Mouse (Mus musculus) embryo, embryonic 11 days (tissue): ENCODE measurements around the gene Clec4a1.

Experiments
- DNase-seq: peaks from one replicate; pipeline ENCODE4 v3.0.0-alpha.2; 2015

Gene Clec4a1

DNA sequence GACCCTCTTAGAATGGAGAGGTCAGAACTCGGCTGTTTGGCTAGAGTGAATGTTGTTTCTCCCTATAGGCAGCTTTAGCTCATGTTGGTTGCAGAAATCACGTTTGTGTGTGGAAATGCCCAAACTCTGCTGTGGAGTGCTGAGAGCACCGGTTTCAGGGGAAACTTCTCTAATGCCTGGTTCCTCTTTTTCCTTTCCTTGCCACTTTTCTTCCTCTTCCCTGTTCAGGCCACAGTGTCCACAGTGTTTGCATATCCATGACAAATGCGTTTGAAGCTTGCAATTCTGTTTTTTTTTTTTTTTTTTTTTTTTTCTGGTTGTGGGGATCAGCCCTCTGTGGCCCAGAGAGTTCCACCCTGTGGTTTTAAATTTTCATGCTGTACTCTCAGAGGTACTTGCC, at the start of gene Clec4a1:
TSS of gene Clec4a1 (plus strand) at position 398 of the 400 bp plus-strand sequence.
- no peak for DNase-seq

DNA sequence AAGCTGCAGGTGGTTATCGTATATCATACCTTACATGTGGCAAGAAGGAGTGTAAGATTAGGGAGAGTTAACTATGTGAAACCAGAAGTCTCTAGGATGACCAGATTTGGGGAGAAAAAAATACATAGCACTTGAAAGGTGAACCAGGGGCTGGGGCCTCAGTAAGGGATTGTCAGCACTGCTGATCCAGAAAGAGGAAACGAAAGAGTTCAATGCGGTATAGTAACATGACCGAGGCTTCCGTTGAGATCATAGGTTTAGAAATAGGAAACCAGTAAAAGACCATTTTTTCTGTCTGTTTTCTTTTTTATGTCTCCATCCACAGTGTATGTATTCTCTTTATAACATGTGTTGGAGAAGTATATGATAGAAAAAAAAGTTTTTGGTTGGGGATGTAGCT, 48.8 kb upstream of the Clec4a1 start:
- no peak for DNase-seq

DNA sequence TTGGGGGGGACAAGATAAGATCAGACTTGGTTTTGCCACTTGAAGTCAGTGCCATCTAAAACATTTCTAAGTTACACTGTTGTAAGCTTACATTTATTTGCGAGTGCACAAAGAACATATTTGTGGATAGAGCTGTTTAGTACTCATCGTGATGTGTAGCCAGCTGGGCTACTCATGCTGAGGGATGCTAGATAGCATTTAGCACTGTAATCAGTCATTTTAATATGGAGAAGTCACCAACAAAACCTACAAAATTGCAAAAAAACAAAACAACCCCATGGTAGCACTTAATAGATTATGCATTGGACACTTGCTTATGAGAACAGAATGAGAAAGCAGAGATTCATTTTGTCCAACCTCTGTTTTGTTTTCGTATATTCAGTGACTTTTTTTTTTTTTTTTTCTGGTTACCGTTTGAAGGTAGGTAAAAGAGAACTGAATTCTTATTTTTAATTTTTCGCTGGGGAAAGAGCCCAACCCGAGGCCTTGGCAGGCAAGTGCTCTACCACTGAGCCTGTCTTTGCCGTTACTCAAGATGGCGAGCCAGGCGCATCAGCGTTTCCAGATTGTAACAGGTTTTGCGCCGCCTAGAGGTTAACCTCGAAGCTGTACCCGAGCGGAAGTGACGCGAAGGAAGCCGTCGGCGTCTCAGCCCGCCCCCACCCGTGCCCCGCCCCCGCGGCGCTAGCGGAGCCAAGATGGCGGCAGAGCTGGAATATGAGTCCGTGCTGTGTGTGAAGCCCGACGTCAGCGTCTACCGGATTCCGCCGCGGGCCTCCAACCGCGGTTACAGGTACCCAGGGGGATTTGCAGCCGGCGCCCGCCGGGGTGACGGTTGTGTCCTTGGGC, 47.6 kb upstream of the Clec4a1 start, which contains the start of gene Necap1:
TSS of gene Necap1 (plus strand) at position 604 of the 849 bp plus-strand sequence.
- peak; percentile 98 for DNase-seq

DNA sequence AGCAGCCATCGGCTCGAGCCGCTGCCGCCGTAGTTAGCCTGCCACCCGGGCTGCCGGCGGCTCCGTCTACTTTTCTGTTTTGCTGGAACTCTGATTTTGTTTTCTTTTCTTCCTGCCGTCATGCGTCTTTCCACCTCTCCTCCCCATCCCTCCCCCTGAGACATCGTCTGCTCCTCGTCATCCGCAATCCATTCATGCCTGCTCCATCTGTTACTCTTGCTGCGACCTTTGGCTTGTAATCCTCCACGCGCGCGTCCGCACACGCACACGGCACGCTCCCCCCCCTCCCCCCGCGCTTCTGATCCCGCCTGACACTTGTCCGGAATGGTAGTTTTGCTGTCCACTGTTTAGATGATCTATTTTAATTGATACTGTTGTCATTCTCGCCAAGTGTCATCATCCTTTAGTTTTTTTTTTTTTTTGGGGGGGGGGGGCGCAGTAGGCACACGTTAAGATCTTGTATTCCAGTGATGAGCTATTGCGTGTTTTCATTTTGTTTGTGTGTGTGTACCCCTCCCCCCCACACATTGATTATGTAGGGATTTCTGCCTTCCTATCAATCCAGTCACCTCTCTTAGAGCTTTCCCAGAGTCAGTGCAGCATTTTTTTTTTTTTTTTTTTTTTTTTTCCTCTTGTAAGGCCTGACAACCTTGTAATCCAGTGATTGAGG, 46.8 kb upstream of the Clec4a1 start:
- DNase-seq: peak; percentile 58

DNA sequence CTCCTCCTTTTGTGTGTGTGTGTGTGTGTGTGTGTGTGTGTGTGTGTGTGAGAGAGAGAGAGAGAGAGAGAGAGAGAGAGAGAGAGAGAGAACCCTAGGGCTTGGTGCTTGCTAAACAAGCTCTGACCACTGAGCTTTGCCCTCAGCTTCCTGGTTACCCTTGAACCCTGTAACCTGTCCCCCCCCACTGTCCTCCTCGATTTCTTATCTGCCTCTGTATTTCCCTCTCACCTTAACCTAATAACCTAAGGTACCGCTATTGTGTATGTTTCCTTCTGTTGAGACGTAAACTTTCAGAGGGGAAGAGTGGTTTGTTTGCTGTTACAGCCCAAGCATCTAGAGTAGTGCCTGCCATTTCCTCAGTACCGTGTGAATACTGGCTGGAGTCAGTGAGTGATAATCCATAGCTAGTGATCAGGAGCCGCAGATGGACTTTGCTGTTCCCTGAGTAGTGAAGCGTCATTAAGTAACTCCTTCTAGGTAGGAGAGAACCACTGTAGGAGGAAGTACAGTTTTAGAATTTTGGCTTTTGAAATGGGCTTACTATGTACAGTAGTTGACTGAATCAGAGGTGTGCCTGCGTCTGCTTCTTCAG, 42.4 kb upstream of the Clec4a1 start:
- DNase-seq: no peak

DNA sequence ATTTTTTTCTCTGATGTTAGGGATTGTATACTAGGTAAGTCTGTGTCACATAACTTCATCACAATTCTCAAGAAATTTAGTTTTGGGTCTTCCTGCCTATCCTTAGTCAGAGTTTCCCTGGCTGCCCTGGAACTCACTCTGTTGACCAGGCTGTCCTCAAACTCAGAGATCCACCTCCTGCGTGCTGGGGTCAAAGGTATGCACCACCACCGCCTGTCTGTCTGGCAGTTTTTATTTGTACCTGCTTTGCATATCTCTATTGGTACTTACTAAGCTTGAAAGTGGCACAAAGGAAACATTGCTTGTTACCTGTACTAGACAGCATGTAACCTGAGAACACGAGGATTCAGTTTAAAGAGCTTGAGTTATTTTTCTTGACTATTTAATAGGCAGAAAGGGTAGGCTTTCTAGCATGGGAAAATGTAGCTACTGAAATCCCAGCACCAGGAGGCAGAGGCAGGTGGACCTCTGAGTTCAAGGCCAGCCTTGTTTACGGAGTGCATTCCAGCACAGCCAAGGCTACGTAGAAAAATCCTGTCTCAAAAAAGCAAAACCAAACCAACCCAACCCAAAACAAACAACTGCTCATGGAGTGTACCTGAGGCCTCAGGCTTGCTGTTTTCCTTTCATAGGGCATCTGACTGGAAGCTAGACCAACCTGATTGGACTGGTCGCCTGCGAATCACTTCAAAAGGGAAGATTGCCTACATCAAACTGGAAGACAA, 41.7 kb upstream of the Clec4a1 start:
- no peak for DNase-seq

DNA sequence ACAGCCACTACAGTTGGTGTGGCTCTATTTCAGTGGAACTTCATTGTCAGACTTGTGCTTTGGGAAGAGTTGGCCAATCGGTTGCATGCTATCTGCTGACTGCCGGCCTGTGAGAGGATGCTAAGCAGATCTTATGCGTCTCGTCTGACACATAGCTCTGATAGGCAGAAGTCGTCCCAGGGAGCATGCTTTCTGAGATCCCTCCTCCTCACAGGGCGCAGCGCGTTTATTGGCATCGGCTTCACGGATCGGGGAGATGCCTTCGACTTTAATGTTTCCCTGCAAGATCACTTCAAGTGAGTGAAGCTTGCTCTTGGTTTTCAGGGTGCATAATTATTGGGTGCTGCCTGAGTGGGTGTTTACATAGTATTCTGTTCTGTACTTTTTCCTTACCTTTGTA, 40.4 kb upstream of the Clec4a1 start:
- no peak for DNase-seq

DNA sequence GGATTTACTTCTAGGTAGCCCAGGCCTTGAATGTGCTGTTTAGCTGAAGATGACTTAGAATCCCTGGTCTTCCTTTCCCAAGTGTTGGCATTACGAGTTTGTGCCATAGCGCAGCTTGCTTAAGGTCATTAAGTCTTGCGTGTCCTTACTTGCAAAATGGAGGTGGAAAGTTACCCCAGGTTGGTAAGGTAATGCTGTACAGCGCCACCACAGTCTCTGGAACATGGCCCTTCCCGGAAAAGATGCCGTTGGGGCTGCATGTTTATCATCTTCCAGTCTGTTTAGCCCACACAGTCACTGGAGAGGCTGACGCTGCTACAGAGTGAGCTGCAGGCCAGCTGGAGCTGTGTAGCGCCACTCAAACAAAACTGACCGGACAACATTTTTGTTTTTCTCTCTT, 38.0 kb upstream of the Clec4a1 start:
- DNase-seq: no peak

DNA sequence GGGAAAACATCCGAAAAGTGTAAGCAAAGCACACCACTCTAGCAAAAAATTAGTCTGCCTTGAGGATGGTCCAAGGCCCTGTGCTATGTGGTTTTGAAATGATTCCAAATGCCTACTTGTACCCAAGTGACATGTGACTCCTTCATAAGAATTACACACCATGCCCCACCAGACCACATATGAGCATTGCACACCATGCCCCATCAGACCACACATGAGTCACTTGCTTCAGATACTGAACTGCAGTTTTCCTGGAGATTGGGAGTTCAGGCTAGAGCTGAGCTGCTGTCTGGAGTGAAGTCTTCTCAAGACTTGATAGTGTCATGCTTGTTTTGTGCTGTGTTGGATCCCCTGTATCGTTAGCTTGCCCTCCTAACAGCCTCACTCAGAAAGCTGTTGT, 32.0 kb upstream of the Clec4a1 start:
- DNase-seq: no peak

DNA sequence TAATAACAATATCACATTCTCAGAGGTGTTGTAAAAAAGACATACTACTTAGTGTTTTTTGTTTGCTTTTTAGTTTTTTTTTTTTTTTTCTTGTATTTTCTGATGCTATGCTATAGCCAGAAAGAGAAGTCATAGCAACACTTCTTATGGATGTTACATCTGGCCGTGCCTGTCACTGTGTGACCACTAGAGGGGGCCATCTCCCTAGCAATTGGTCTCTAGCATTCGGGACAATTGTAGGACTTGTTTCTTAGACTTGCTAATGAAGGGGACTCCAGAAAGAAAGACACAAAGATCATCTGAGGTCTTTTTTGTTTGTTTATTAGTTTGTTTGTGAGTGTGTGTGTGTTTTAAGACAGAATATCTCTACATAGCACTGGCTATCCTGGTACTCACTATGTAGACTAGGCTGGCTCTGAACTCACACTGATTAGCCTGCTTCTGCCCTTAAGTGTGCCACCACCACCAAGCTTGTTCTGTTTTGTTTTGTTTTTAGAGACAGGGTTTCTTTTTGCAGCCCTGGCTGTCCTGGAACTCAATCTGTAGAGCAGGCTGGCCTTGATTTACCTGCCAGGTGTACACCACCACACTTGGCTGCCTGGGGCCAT, 29.1 kb upstream of the Clec4a1 start:
- DNase-seq: peak; percentile 75

DNA sequence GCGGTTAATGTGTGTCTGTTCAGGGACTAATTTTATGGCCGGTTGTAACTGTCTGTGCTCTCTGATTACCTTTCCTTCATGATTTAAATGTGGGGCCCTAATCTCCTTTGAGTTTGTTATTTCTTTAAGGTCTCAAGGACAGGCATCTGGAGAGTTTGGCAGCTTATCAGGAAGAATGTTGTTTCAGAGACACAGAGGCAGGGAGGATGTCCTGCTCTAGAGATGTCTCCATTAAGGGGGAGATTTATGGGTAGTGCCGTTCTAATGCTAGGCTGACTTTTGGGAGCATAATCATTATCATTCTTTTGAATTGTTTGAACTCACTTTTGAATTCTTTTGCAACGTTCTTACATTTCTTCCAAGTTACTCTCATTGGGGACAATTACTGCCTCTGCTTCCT, 1.7 kb upstream of the Clec4a1 start:
- no peak for DNase-seq

DNA sequence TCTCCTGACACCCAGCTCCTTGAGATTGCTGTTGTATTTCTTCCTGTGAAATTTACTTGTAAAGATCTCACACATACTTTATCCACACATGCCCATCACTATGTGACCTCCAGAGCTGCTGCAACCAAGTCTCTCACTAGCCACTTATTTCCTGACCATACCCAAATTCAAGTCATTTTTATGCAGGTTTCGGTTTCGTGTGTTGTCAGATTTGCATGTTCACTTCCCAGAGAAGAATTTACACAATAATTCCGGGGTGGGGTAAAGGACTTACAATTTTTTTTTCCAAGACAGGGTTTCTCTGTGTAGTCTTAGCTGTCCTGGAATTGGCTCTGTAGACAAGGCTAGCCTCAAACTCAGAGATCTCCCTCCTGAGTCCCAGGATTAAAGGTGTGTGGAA, 13.2 kb downstream of the Clec4a1 start:
- no peak for DNase-seq

DNA sequence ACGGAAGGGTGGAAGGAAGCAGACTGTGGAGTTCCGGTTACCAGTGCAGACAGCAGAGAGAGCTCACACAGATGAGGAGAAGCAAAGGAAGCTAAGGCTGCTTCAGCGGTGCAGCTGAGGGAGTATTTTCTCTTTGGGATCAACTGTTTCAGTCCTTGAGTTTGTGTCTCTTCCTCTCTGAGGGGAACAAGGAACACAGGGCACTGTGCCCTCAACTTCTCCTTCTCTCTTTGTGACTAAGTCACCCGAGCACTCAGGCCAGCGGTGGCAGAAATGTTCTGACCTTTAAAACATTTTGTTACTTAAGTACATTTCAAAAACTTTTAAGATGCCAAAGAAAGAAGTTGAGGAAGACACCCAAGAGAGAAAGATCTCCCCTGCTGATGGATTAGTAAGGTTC, 18.0 kb downstream of the Clec4a1 start:
- DNase-seq: no peak

DNA sequence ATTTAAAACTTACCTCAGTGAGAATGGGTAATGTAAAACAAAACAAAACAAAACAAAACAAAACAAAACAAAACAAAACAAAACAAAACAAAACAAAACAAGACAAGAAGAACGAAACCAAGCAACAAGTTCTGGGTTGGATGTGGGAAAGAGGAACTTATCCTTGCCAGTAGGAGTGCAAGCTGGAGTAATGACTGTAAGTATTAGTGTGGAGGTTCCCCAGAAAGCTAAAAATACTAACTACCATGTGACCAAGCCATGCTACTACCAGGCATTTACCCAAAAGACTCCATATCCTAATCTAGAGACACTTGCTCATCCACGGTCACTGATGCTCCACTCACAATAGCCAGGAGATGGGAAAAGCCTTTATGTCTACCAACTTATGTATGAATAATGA, 25.1 kb downstream of the Clec4a1 start:
- no peak for DNase-seq

DNA sequence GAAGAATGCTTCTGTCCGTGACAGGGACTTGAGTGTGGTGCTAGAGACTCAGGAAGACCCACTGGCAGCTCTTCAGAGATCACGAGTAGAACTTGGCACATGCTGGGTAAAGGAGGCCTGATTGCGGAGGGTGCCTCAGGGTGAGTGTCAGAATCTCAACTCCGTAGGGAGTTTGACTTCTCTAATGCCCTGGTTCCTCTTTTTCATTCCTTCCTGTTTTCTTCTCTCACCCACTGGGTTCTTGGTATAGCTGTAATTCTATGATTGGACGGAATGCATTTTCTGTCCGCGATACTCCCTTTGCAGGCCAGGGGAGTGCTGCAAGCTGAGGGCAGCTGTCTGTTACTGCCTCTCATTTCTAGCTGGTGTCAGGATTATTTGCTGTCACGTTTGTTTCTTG, 30.8 kb downstream of the Clec4a1 start, which contains the start of gene Clec4a3:
TSS of gene Clec4a3 (plus strand) at position 115 of the 400 bp plus-strand sequence.
- no peak for DNase-seq

DNA sequence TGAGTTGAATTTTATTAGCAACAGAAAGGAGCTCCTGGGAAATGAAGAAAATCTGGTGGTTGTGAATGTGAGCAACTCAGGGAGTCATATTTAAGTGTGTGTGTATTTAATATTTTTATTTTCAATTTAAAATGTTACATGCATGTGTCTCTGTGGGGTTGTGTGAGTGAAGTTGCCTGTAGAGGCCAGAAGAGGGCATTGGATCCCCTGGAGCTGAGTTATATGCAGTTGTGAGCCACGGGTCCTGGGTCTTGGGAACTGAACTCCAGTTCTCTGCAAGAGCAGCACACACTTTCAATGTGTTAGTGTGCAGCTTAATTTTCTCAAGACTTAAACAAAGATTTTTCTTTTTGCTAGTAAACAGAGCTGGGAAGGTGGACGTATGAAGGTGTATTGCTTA, 42.9 kb downstream of the Clec4a1 start:
- DNase-seq: no peak

DNA sequence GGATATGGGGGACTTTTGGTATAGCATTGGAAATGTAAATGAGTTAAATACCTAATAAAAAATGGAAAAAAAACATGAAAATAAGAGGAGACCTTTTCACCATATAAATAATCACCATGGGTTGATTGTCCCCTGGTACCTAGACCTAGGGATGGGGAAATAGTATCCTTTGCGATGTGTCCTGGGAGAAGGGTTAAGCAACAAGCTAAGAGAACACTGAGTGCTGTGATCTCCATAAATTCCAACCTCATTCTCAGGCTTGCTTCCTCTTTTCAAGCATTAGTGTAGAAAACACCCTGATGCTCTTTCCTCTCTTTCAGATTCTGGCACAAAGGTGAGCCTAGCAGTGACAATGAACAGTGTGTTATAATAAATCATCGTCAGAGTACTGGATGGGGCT, 47.4 kb downstream of the Clec4a1 start:
- DNase-seq: no peak
